Mouse (Mus musculus): ENCODE results near the gene Ebf1. TPM values are rescaled to one million over a fixed set of nuclear protein-coding genes. Genes with fewer than 3 reads are reported as not detected.

Ebf1 gene
- total RNA-seq, 2 experiments from 2014 or later = 3.3 to 3.6 TPM

- H3K4me3 ChIP-seq = no peak overlapping the region
- no peak for TF ChIP-seq CTCF (IDR thresholded peaks at IDR 0.05)
- H3K27ac ChIP-seq = no peak overlapping the region
- no peak for DNase-seq (ENCODE audit: extremely low spot score in 1 of 2, low spot score in 2 of 2)
- intact Hi-C loops (cut with DNase I) = no loop called here
Measured at GRCm38 (mm10) chr11:44608646-44609045, 8.5 kb upstream of the Ebf1 start.

- intact Hi-C loops (cut with DNase I) = loop anchor here (1.0 to 10.0 kb wide), 6 partner anchors 221 to 1271 kb away; no protein-coding TSS in a partner anchor
- peak; percentile 97 for TF ChIP-seq CTCF (IDR thresholded peaks at IDR 0.05)
Measured at GRCm38 (mm10) chr11:44610971-44611781, 5.9 kb upstream of the Ebf1 start.

GRCm38 (mm10) chr11:44612156-44612555 lies 5.0 kb upstream of the Ebf1 start:
- Histone ChIP-seq H3K4me3 (no peak overlapping the region), H3K27ac (no peak overlapping the region)
- no peak for TF ChIP-seq CTCF (IDR thresholded peaks at IDR 0.05)
- intact Hi-C loops (cut with DNase I) = loop anchor here (5.0 to 10.0 kb wide), 3 partner anchors 220 to 1270 kb away; no protein-coding TSS in a partner anchor
- no peak for DNase-seq (ENCODE audit: extremely low spot score in 1 of 2, low spot score in 2 of 2)

More at GRCm38 (mm10) chr11:44610971-44611781, 5.9 kb upstream of the Ebf1 start:
- Histone ChIP-seq H3K4me3 (peak overlapping the region; percentile 43), H3K27ac (no peak overlapping the region)
- peak; percentile 86 to 91 for DNase-seq (ENCODE audit: extremely low spot score in 1 of 2, low spot score in 2 of 2)

GRCm38 (mm10) chr11:44612681-44613410 lies 4.3 kb upstream of the Ebf1 start:
- no peak overlapping the region for H3K27ac ChIP-seq
- no peak for DNase-seq (ENCODE audit: extremely low spot score in 1 of 2, low spot score in 2 of 2)
- no peak for TF ChIP-seq CTCF (IDR thresholded peaks at IDR 0.05)
- H3K4me3 ChIP-seq = no peak overlapping the region
- intact Hi-C loops (cut with DNase I) = loop anchor here (5.0 to 10.0 kb wide), 3 partner anchors 219 to 1269 kb away; no protein-coding TSS in a partner anchor

GRCm38 (mm10) chr11:44613411-44614180 lies 3.5 kb upstream of the Ebf1 start:
- Histone ChIP-seq H3K27ac (no peak overlapping the region), H3K4me3 (no peak overlapping the region)
- intact Hi-C loops (cut with DNase I) = loop anchor here (5.0 to 10.0 kb wide), 3 partner anchors 219 to 1269 kb away; no protein-coding TSS in a partner anchor
- DNase-seq (ENCODE audit: extremely low spot score in 1 of 2, low spot score in 2 of 2) = no peak
- peak; percentile 28 for TF ChIP-seq CTCF (IDR thresholded peaks at IDR 0.05)

- Histone ChIP-seq H3K27ac (no peak overlapping the region), H3K4me3 (peak overlapping the region; percentile 32; the same call in 1 of the 2 replicates)
- no peak for TF ChIP-seq CTCF (IDR thresholded peaks at IDR 0.05)
- no peak for DNase-seq (ENCODE audit: extremely low spot score in 1 of 2, low spot score in 2 of 2)
- intact Hi-C loops (cut with DNase I) = loop anchor here (10.0 kb wide), 1 partner anchor 1119 kb away; no protein-coding TSS in a partner anchor
Measured at GRCm38 (mm10) chr11:44616078-44616787, 884 bp upstream of the Ebf1 start.

- Histone ChIP-seq H3K4me3 (peak overlapping the region; percentile 46), H3K27ac (peak overlapping the region; percentile 58; the same call in 1 of the 2 replicates)
- DNase-seq (ENCODE audit: extremely low spot score in 1 of 2, low spot score in 2 of 2) = peak; percentile 27 to 31
- TF ChIP-seq CTCF (IDR thresholded peaks at IDR 0.05) = no peak
- intact Hi-C loops (cut with DNase I) = loop anchor here (10.0 kb wide), 1 partner anchor 1117 kb away; no protein-coding TSS in a partner anchor
Measured at GRCm38 (mm10) chr11:44617734-44618586, 843 bp downstream of the Ebf1 start.

GRCm38 (mm10) chr11:44619131-44619886 lies 2.2 kb downstream of the Ebf1 start:
- no peak for DNase-seq (ENCODE audit: extremely low spot score in 1 of 2, low spot score in 2 of 2)
- intact Hi-C loops (cut with DNase I) = loop anchor here (10.0 kb wide), 1 partner anchor 1115 kb away; no protein-coding TSS in a partner anchor
- no peak overlapping the region for H3K27ac ChIP-seq
- peak overlapping the region; percentile 26 for H3K4me3 ChIP-seq
- TF ChIP-seq CTCF (IDR thresholded peaks at IDR 0.05) = no peak
